Mouse (Mus musculus): ENCODE results near the gene Ttc21a. TPM values are rescaled to one million over a fixed set of nuclear protein-coding genes. Genes with fewer than 3 reads are reported as not detected.

The Ttc21a gene
- polyA plus RNA-seq, 1 experiment from 2014 or later, result 0.03 TPM

GRCm38 (mm10) chr9:119948804-119949203, 11.4 kb downstream of the Ttc21a start:
- Histone ChIP-seq H3K36me3 (ENCODE audit: insufficient read depth, low read length) (no peaks in the 10 kb centered on the region), H3K27me3 (ENCODE audit: insufficient read depth, low read length) (no peaks in the 10 kb centered on the region), H3K9ac (ENCODE audit: low read depth, low read length) (0 out of 2 replicates have a peak overlapping the region, but pooled peaks have one; percentile 31), H3K4me1 (replicated peaks; ENCODE audit: insufficient read depth, low read length) (no peaks in the 10 kb centered on the region), H3K4me2 (ENCODE audit: low read length) (no peak overlapping the region), H3K9me3 (replicated peaks; ENCODE audit: low read length) (no peaks in the 10 kb centered on the region), H3K4me3 (replicated peaks; ENCODE audit: low read depth, low read length) (no peak overlapping the region), H3K27ac (no peak overlapping the region)
- ATAC-seq (replicated peaks; ENCODE audit: low FRiP score, low read depth), result no peak
- WGBS, result 22% methylated on average over 3 of the region's 3 CpGs
- peak; percentile 25 for DNase-seq (ENCODE audit: low spot score)
- no peak for TF ChIP-seq CTCF (IDR thresholded peaks at IDR 0.05; ENCODE audit: low read depth)

- peak; percentile 31 for DNase-seq (ENCODE audit: low spot score)
- no peak overlapping the region for H3K27ac ChIP-seq
These were observed 13.0 kb downstream of the Ttc21a start for GRCm38 (mm10) chr9:119950434-119950833.

GRCm38 (mm10) chr9:119951388-119951787, 14.0 kb downstream of the Ttc21a start:
- Histone ChIP-seq H3K9me3 (replicated peaks; ENCODE audit: low read length) (no peaks in the 10 kb centered on the region), H3K4me3 (replicated peaks; ENCODE audit: low read depth, low read length) (no peak overlapping the region), H3K9ac (ENCODE audit: low read depth, low read length) (no peak overlapping the region), H3K27me3 (ENCODE audit: insufficient read depth, low read length) (no peaks in the 10 kb centered on the region), H3K4me2 (ENCODE audit: low read length) (no peak overlapping the region), H3K27ac (no peak overlapping the region), H3K36me3 (ENCODE audit: insufficient read depth, low read length) (no peaks in the 10 kb centered on the region), H3K4me1 (replicated peaks; ENCODE audit: insufficient read depth, low read length) (no peaks in the 10 kb centered on the region)
- whole genome bisulfite sequencing, result 86% methylated on average over 9 of the region's 9 CpGs
- TF ChIP-seq CTCF (IDR thresholded peaks at IDR 0.05; ENCODE audit: low read depth), result no peak
- ATAC-seq (replicated peaks; ENCODE audit: low FRiP score, low read depth) (no peak), DNase-seq (ENCODE audit: low spot score) (no peak)

More at GRCm38 (mm10) chr9:119950434-119950833, 13.0 kb downstream of the Ttc21a start:
- Histone ChIP-seq H3K27me3 (ENCODE audit: insufficient read depth, low read length) (no peaks in the 10 kb centered on the region), H3K4me3 (replicated peaks; ENCODE audit: low read depth, low read length) (no peak overlapping the region), H3K36me3 (ENCODE audit: insufficient read depth, low read length) (no peaks in the 10 kb centered on the region), H3K9me3 (replicated peaks; ENCODE audit: low read length) (no peaks in the 10 kb centered on the region), H3K4me2 (ENCODE audit: low read length) (no peak overlapping the region), H3K4me1 (replicated peaks; ENCODE audit: insufficient read depth, low read length) (no peaks in the 10 kb centered on the region), H3K9ac (ENCODE audit: low read depth, low read length) (no peak overlapping the region)
- ATAC-seq (replicated peaks; ENCODE audit: low FRiP score, low read depth), result no peak
- WGBS, result 28% methylated on average over 6 of the region's 6 CpGs
- no peak for TF ChIP-seq CTCF (IDR thresholded peaks at IDR 0.05; ENCODE audit: low read depth)

- no peaks in the 10 kb centered on the region for H3K4me1 ChIP-seq (replicated peaks; ENCODE audit: insufficient read depth, low read length)
- 67% methylated on average over 9 of the region's 9 CpGs for WGBS
- H3K9ac ChIP-seq (ENCODE audit: low read depth, low read length), result no peak overlapping the region
- DNase-seq (ENCODE audit: low spot score), result no peak
- H3K4me2 ChIP-seq (ENCODE audit: low read length), result no peak overlapping the region
- no peaks in the 10 kb centered on the region for H3K27me3 ChIP-seq (ENCODE audit: insufficient read depth, low read length)
- H3K36me3 ChIP-seq (ENCODE audit: insufficient read depth, low read length), result no peaks in the 10 kb centered on the region
- H3K4me3 ChIP-seq (replicated peaks; ENCODE audit: low read depth, low read length), result no peak overlapping the region
- no peak overlapping the region for H3K27ac ChIP-seq
- H3K9me3 ChIP-seq (replicated peaks; ENCODE audit: low read length), result no peaks in the 10 kb centered on the region
- ATAC-seq (replicated peaks; ENCODE audit: low FRiP score, low read depth), result no peak
- no peak for TF ChIP-seq CTCF (IDR thresholded peaks at IDR 0.05; ENCODE audit: low read depth)
These were observed 21.4 kb downstream of the Ttc21a start for GRCm38 (mm10) chr9:119958835-119959234.

GRCm38 (mm10) chr9:119962216-119962615, 24.8 kb downstream of the Ttc21a start:
- H3K4me2 ChIP-seq (ENCODE audit: low read length), result no peak overlapping the region
- H3K27ac ChIP-seq, result no peak overlapping the region
- no peaks in the 10 kb centered on the region for H3K27me3 ChIP-seq (ENCODE audit: insufficient read depth, low read length)
- H3K4me1 ChIP-seq (replicated peaks; ENCODE audit: insufficient read depth, low read length), result no peaks in the 10 kb centered on the region
- H3K9me3 ChIP-seq (replicated peaks; ENCODE audit: low read length), result no peaks in the 10 kb centered on the region
- no peaks in the 10 kb centered on the region for H3K36me3 ChIP-seq (ENCODE audit: insufficient read depth, low read length)
- no peak overlapping the region for H3K4me3 ChIP-seq (replicated peaks; ENCODE audit: low read depth, low read length)
- H3K9ac ChIP-seq (ENCODE audit: low read depth, low read length), result no peak overlapping the region
- DNase-seq (ENCODE audit: low spot score) (no peak), ATAC-seq (replicated peaks; ENCODE audit: low FRiP score, low read depth) (no peak)
- no peak for TF ChIP-seq CTCF (IDR thresholded peaks at IDR 0.05; ENCODE audit: low read depth)
- 70% methylated on average over 4 of the region's 4 CpGs for WGBS

GRCm38 (mm10) chr9:119962987-119963667, 25.7 kb downstream of the Ttc21a start:
- Histone ChIP-seq H3K27me3 (ENCODE audit: insufficient read depth, low read length) (no peaks in the 10 kb centered on the region), H3K36me3 (ENCODE audit: insufficient read depth, low read length) (no peaks in the 10 kb centered on the region), H3K9me3 (replicated peaks; ENCODE audit: low read length) (no peaks in the 10 kb centered on the region), H3K4me2 (ENCODE audit: low read length) (peak overlapping the region; percentile 38), H3K27ac (no peak overlapping the region), H3K4me1 (replicated peaks; ENCODE audit: insufficient read depth, low read length) (no peaks in the 10 kb centered on the region), H3K9ac (ENCODE audit: low read depth, low read length) (no peak overlapping the region), H3K4me3 (replicated peaks; ENCODE audit: low read depth, low read length) (no peak overlapping the region)
- DNase-seq (ENCODE audit: low spot score) (peak; percentile 88), ATAC-seq (replicated peaks; ENCODE audit: low FRiP score, low read depth) (peak; percentile 69)
- WGBS, result 11% methylated on average over 21 of the region's 21 CpGs
- peak; percentile 94 for TF ChIP-seq CTCF (IDR thresholded peaks at IDR 0.05; ENCODE audit: low read depth)
